10 mouse cellular contexts compared by ENCODE assay signal in genomic region chr11:5354753-5355152, GRCm38 (mm10).
DNase-seq lines count a peak whose midpoint lies in the region; ATAC-seq and TF ChIP-seq lines count a peak whose summit lies in the region.
"Had no signal": no experiment of that assay in that cellular context is flagged by ENCODE, and none has a peak within 500 bp of the region (broad histone marks: within the 10 kb centered on the region; RNA-seq: fewer than 3 reads in every experiment).

No protein-coding gene starts in this region.

- H3K27me3 ChIP-seq in kidney, postnatal 0 days (ENCODE audit: insufficient read depth, low read length): no peaks in the 10 kb centered on the region
- no peaks in the 10 kb centered on the region for H3K27me3 ChIP-seq in forebrain, embryonic 15.5 days
- H3K27me3 ChIP-seq: heart, embryonic 13.5 days; limb, embryonic 13.5 days had no signal

- no peak overlapping the region for H3K9ac ChIP-seq in kidney, postnatal 0 days (ENCODE audit: low read depth, low read length)
- no peak overlapping the region for H3K9ac ChIP-seq in forebrain, embryonic 15.5 days (replicated peaks)
- H3K9ac ChIP-seq: heart, embryonic 13.5 days; limb, embryonic 13.5 days had no signal

- H3K4me1 ChIP-seq in kidney, postnatal 0 days (replicated peaks; ENCODE audit: insufficient read depth, low read length): no peaks in the 10 kb centered on the region
- H3K4me1 ChIP-seq in forebrain, embryonic 15.5 days: peaks cover 3% of the 10 kb centered on the region; the same call in 1 of the 2 replicates
- H3K4me1 ChIP-seq: limb, embryonic 13.5 days had no signal

- DNase-seq in kidney, postnatal 0 days (ENCODE audit: low spot score): peak; percentile 65
- DNase-seq in kidney, adult 8-10 months: no peak
- DNase-seq in fibroblast of lung, adult 2 months (ENCODE audit: low read depth): peak; percentile 55
- DNase-seq in left cerebral cortex, adult 18-20 months (ENCODE audit: low spot score in 2 of 2): peak; percentile 46 to 62
- peak; percentile 7 for DNase-seq in right cerebral cortex, postnatal 14 days
- DNase-seq in cerebellum, postnatal 4 days (ENCODE audit: low spot score in 2 of 2): no peak
- DNase-seq in B cell, adult 2 months: no peak

- no peak overlapping the region for H3K4me2 ChIP-seq in kidney, postnatal 0 days (ENCODE audit: low read length)
- no peak overlapping the region for H3K4me2 ChIP-seq in forebrain, embryonic 15.5 days (replicated peaks)
- H3K4me2 ChIP-seq: heart, embryonic 13.5 days; limb, embryonic 13.5 days had no signal

- H3K4me3 ChIP-seq in kidney, postnatal 0 days (replicated peaks; ENCODE audit: low read depth, low read length): no peak overlapping the region
- no peak overlapping the region for H3K4me3 ChIP-seq in forebrain, embryonic 15.5 days
- H3K4me3 ChIP-seq: heart, embryonic 13.5 days; limb, embryonic 13.5 days had no signal

- no peaks in the 10 kb centered on the region for H3K36me3 ChIP-seq in kidney, postnatal 0 days (ENCODE audit: insufficient read depth, low read length)
- H3K36me3 ChIP-seq in forebrain, embryonic 15.5 days: no peaks in the 10 kb centered on the region
- H3K36me3 ChIP-seq: heart, embryonic 13.5 days; limb, embryonic 13.5 days had no signal

- TF ChIP-seq CTCF in kidney, postnatal 0 days (IDR thresholded peaks at IDR 0.05; ENCODE audit: low read depth): no peak

- H3K9me3 ChIP-seq in kidney, postnatal 0 days (replicated peaks; ENCODE audit: low read length): no peaks in the 10 kb centered on the region
- H3K9me3 ChIP-seq in forebrain, embryonic 15.5 days: no peaks in the 10 kb centered on the region
- H3K9me3 ChIP-seq: heart, embryonic 13.5 days; limb, embryonic 13.5 days had no signal

- ATAC-seq in kidney, postnatal 0 days (replicated peaks; ENCODE audit: low FRiP score, low read depth): no peak
- ATAC-seq in forebrain, embryonic 15.5 days (replicated peaks): no peak

- 66% methylated on average over 1 of the region's 1 CpGs for WGBS in kidney, postnatal 0 days
- 95% methylated on average over 1 of the region's 1 CpGs for WGBS in forebrain, embryonic 15.5 days

- H3K27ac ChIP-seq in kidney, postnatal 0 days: no peak overlapping the region
- H3K27ac ChIP-seq in forebrain, embryonic 15.5 days (replicated peaks): no peak overlapping the region
- H3K27ac ChIP-seq: heart, embryonic 13.5 days; limb, embryonic 13.5 days had no signal

Comparison
In these comparisons a context has a peak if more than half of its experiments do, and no peak if none do; other contexts are left out.
1. DNase-seq: peak in kidney, postnatal 0 days (single experiment), fibroblast of lung, adult 2 months (single experiment), left cerebral cortex, adult 18-20 months (2 of 2) and right cerebral cortex, postnatal 14 days (single experiment); none in kidney, adult 8-10 months (0 of 2), cerebellum, postnatal 4 days (0 of 2) and B cell, adult 2 months (0 of 2).